Mouse (Mus musculus) brain, adult 10 weeks (tissue): ENCODE measurements around the gene Serpinb9c. TPM values are rescaled to one million over a fixed set of nuclear protein-coding genes. Genes with fewer than 3 reads are reported as not detected.

Source experiments
- polyA plus RNA-seq: library from polyadenylated mRNA; stranded (reverse); fragments of 350-450 nt; fragmentation: Illumina TruSeq; extraction: RNeasy Lipid Tissue Mini Kit (QIAGEN cat#74804); gene quantifications from one replicate; pipeline ENCODE4 v1.2.3, GENCODE M21; 2015; ENCODE audit warnings: low read depth, low replicate concordance

The Serpinb9c gene
- not detected for polyA plus RNA-seq

GRCm38 (mm10) chr13:33159642-33160041 lies at the start of gene Serpinb9c:
Gene Serpinb9c (minus strand): TSS chr13:33159742.

DNA sequence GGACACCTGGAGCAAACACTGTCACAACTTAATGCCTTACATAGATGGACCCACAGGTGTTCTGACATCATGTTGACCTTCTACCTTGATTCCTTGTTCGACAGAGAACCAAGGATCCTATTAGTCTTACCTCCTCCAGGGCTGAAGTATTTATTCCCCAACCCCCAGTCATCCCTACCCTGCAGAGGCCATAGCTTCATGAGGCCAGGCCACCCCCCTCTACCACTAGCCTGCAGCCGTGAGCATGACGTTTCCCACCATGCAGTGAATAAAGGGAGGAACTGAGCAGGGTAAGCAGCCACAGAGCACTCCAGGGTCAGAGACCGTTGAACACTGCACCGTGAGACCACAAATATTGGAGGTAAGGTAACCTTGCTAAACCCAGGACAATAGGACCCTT lies 33.1 kb upstream of the Serpinb9c start, which contains the start of gene Serpinb9d:
Serpinb9d (plus strand) TSS at position 301 of the 400 bp plus-strand sequence.

Other genes starting within 250 kb of the Serpinb9c start
- 2.8 TPM for gene Serpinb6b, start 194.5 kb downstream of the Serpinb9c start, polyA plus RNA-seq
- gene Serpinb9, start 156.5 kb downstream of the Serpinb9c start, polyA plus RNA-seq, result 10.0 TPM
- not detected for gene Serpinb9b, start 132.3 kb downstream of the Serpinb9c start, polyA plus RNA-seq
- gene Serpinb1b, start 81.2 kb downstream of the Serpinb9c start, polyA plus RNA-seq, result 3.3 TPM
- not detected for gene Serpinb9d, start 33.2 kb upstream of the Serpinb9c start, polyA plus RNA-seq
- gene Serpinb9e, start 89.9 kb upstream of the Serpinb9c start, polyA plus RNA-seq, result not detected
- not detected for gene Serpinb9f, start 164.3 kb upstream of the Serpinb9c start, polyA plus RNA-seq
- gene Gm11397, start 236.0 kb upstream of the Serpinb9c start, polyA plus RNA-seq, result not detected